ENCODE assay signal across 11 mouse cellular contexts in genomic region chr1:39449251-39449790, GRCm38 (mm10). TPM values are rescaled to one million over a fixed set of nuclear protein-coding genes. Genes with fewer than 3 reads are reported as not detected.
DNase-seq lines count a peak whose midpoint lies in the region; ATAC-seq and TF ChIP-seq lines count a peak whose summit lies in the region.
"Had no signal": no experiment of that assay in that cellular context is flagged by ENCODE, and none has a peak within 500 bp of the region (broad histone marks: within the 10 kb centered on the region; RNA-seq: fewer than 3 reads in every experiment).

No protein-coding gene starts in this region.

- WGBS in heart, embryonic 10.5 days = 82% methylated on average over 12 of the region's 12 CpGs
- WGBS in heart, embryonic 16.5 days = 65% methylated on average over 12 of the region's 12 CpGs
- WGBS in liver, embryonic 12.5 days (ENCODE audit: insufficient replicate concordance) = 55% methylated on average over 12 of the region's 12 CpGs
- WGBS in hindbrain, postnatal 0 days = 83% methylated on average over 12 of the region's 12 CpGs

- DNase-seq in heart, embryonic 10.5 days (ENCODE audit: low spot score) = no peak
- DNase-seq in heart, adult 8-10 months (ENCODE audit: low spot score) = no peak
- peak; percentile 48 to 50 for DNase-seq in thymus, postnatal 10 days (ENCODE audit: low spot score in 2 of 2)
- DNase-seq in hindbrain, postnatal 0 days (ENCODE audit: low spot score) = no peak
- no peak for DNase-seq in spleen, adult 18-20 months
- DNase-seq: kidney, postnatal 25 days had no signal

- H3K36me3 ChIP-seq in heart, embryonic 10.5 days = no peaks in the 10 kb centered on the region
- no peaks in the 10 kb centered on the region for H3K36me3 ChIP-seq in heart, embryonic 16.5 days (ENCODE audit: control insufficient read depth, insufficient read depth)
- H3K36me3 ChIP-seq in liver, embryonic 12.5 days = no peaks in the 10 kb centered on the region
- no peaks in the 10 kb centered on the region for H3K36me3 ChIP-seq in hindbrain, postnatal 0 days (ENCODE audit: insufficient read depth, low read length)
- H3K36me3 ChIP-seq: hindbrain, embryonic 15.5 days; midbrain, embryonic 12.5 days; neural tube, embryonic 15.5 days had no signal

- ATAC-seq in heart, embryonic 16.5 days (replicated peaks; ENCODE audit: extremely low read depth, insufficient read depth, low FRiP score) = no peak
- no peak for ATAC-seq in liver, embryonic 12.5 days
- no peak for ATAC-seq in hindbrain, postnatal 0 days

- H3K4me3 ChIP-seq in heart, embryonic 10.5 days = no peak overlapping the region
- no peak overlapping the region for H3K4me3 ChIP-seq in heart, embryonic 16.5 days (ENCODE audit: low read length)
- H3K4me3 ChIP-seq in liver, embryonic 12.5 days = no peak overlapping the region
- no peak overlapping the region for H3K4me3 ChIP-seq in hindbrain, postnatal 0 days (ENCODE audit: low read length)
- H3K4me3 ChIP-seq: hindbrain, embryonic 15.5 days; midbrain, embryonic 12.5 days; neural tube, embryonic 15.5 days had no signal

- no peak for TF ChIP-seq CTCF in hindbrain, postnatal 0 days (IDR thresholded peaks at IDR 0.05; ENCODE audit: low read depth)

- H3K4me1 ChIP-seq in heart, embryonic 10.5 days = peaks cover 68% of the 10 kb centered on the region
- H3K4me1 ChIP-seq in heart, embryonic 16.5 days (ENCODE audit: control insufficient read depth, insufficient read depth, low read length) = peaks cover 69% of the 10 kb centered on the region
- peaks cover 89% of the 10 kb centered on the region for H3K4me1 ChIP-seq in liver, embryonic 12.5 days
- peaks cover 14% of the 10 kb centered on the region for H3K4me1 ChIP-seq in hindbrain, postnatal 0 days (ENCODE audit: insufficient read depth, low read length)

- H3K27me3 ChIP-seq in heart, embryonic 10.5 days (ENCODE audit: insufficient read depth, poor library complexity, severe bottlenecking) = no peaks in the 10 kb centered on the region
- H3K27me3 ChIP-seq in heart, embryonic 16.5 days (ENCODE audit: control insufficient read depth, insufficient read depth, low read length) = no peaks in the 10 kb centered on the region
- H3K27me3 ChIP-seq in liver, embryonic 12.5 days (replicated peaks) = no peaks in the 10 kb centered on the region
- H3K27me3 ChIP-seq in hindbrain, postnatal 0 days (ENCODE audit: insufficient read depth, low read length) = no peaks in the 10 kb centered on the region
- H3K27me3 ChIP-seq: hindbrain, embryonic 15.5 days; midbrain, embryonic 12.5 days; neural tube, embryonic 15.5 days had no signal

- 0 out of 2 replicates have a peak overlapping the region, but pooled peaks have one; percentile 18 for H3K9ac ChIP-seq in heart, embryonic 16.5 days (ENCODE audit: low read length)
- 0 out of 2 replicates have a peak overlapping the region, but pooled peaks have one; percentile 10 for H3K9ac ChIP-seq in liver, embryonic 12.5 days
- no peak overlapping the region for H3K9ac ChIP-seq in hindbrain, postnatal 0 days (replicated peaks; ENCODE audit: low read length)
- H3K9ac ChIP-seq: hindbrain, embryonic 15.5 days; midbrain, embryonic 12.5 days; neural tube, embryonic 15.5 days had no signal

- no peaks in the 10 kb centered on the region for H3K9me3 ChIP-seq in heart, embryonic 10.5 days
- H3K9me3 ChIP-seq in heart, embryonic 16.5 days (replicated peaks; ENCODE audit: control insufficient read depth, low read length) = no peaks in the 10 kb centered on the region
- H3K9me3 ChIP-seq in liver, embryonic 12.5 days (replicated peaks) = no peaks in the 10 kb centered on the region
- no peaks in the 10 kb centered on the region for H3K9me3 ChIP-seq in hindbrain, postnatal 0 days (ENCODE audit: low read length)
- H3K9me3 ChIP-seq: hindbrain, embryonic 15.5 days; midbrain, embryonic 12.5 days; neural tube, embryonic 15.5 days had no signal

- H3K27ac ChIP-seq in heart, embryonic 10.5 days = peak overlapping the region; percentile 22
- H3K27ac ChIP-seq in heart, embryonic 16.5 days (ENCODE audit: low read length) = peak overlapping the region; percentile 47
- no peak overlapping the region for H3K27ac ChIP-seq in liver, embryonic 12.5 days
- no peak overlapping the region for H3K27ac ChIP-seq in hindbrain, postnatal 0 days
- H3K27ac ChIP-seq: hindbrain, embryonic 15.5 days; neural tube, embryonic 15.5 days had no signal

- peak overlapping the region; percentile 30; the same call in 1 of the 2 replicates for H3K4me2 ChIP-seq in heart, embryonic 16.5 days (ENCODE audit: low read depth, low read length)
- peak overlapping the region; percentile 7; the same call in 1 of the 2 replicates for H3K4me2 ChIP-seq in liver, embryonic 12.5 days
- no peak overlapping the region for H3K4me2 ChIP-seq in hindbrain, postnatal 0 days (ENCODE audit: low read depth, low read length)
- H3K4me2 ChIP-seq: hindbrain, embryonic 15.5 days; midbrain, embryonic 12.5 days; neural tube, embryonic 15.5 days had no signal

RNA-seq across cellular contexts. Expression of gene Tbc1d8, which starts 29.2 kb away (rescaled TPM):
- 7.5 and 11.6 TPM in 2 replicates for polyA plus RNA-seq in heart, embryonic 10.5 days (2016; fragmentation: Nextera tagmentation; extraction: Ambion mirVana)
- total RNA-seq in heart, adult 8-10 months (2022) = 1 to 10 TPM; 5.6 to 8.9 (median 5.8) TPM
- polyA plus RNA-seq in heart, embryonic 16.5 days (2015; fragmentation: Nextera tagmentation; extraction: Ambion mirVana) = 10.7 and 11.2 TPM in 2 replicates
- polyA plus RNA-seq in liver, embryonic 12.5 days (2016; fragmentation: Nextera tagmentation; extraction: Ambion mirVana) = 4.9 and 5.0 TPM in 2 replicates
- 17.4 and 17.7 TPM in 2 replicates for total RNA-seq in hindbrain, postnatal 0 days (2014; rRNA removed)
- 7.6 and 7.8 TPM in 2 replicates for polyA plus RNA-seq in hindbrain, postnatal 0 days (2015; fragmentation: Nextera tagmentation; extraction: Ambion mirVana)

Comparison
In these comparisons a context has a peak if more than half of its experiments do, and no peak if none do; other contexts are left out.
1. DNase-seq: peak in thymus, postnatal 10 days (2 of 2); none in heart, embryonic 10.5 days (single experiment), heart, adult 8-10 months (single experiment), hindbrain, postnatal 0 days (single experiment) and spleen, adult 18-20 months (0 of 2).
2. H3K27ac ChIP-seq: peak in heart, embryonic 10.5 days (single experiment) and heart, embryonic 16.5 days (single experiment); none in liver, embryonic 12.5 days (single experiment) and hindbrain, postnatal 0 days (single experiment).